Mouse (Mus musculus) ES-E14 (cell line): ENCODE data around the gene Vash2. TPM values are rescaled to one million over a fixed set of nuclear protein-coding genes. Genes with fewer than 3 reads are reported as not detected.
"Not testable (repeated sequence)": the region's sequence is repeated elsewhere in the genome, so short reads cannot be mapped to it uniquely, and the experiment has no call there.

ENCODE experiments used
- DNase-seq: peaks from one replicate; pipeline ENCODE4 v3.0.0-alpha.2; 2013; ENCODE audit warnings: low read depth, low spot score
- H3K27ac ChIP-seq: 2 replicates; pipeline ENCODE4 v1.5.1; 2012; ENCODE audit warnings: low read depth, mild to moderate bottlenecking, low read length, moderate library complexity, mixed read lengths; ENCODE audit not compliant: poor library complexity, insufficient read depth, severe bottlenecking
- H3K36me3 ChIP-seq: 2 replicates; pipeline ENCODE4 v1.6.1; 2012; ENCODE audit warnings: mild to moderate bottlenecking, low read length, moderate library complexity, mixed read lengths; ENCODE audit not compliant: control insufficient read depth, poor library complexity, insufficient read depth, severe bottlenecking
- H3K4me1 ChIP-seq, 2 experiments: fragments of 150-350 bp in 1 of 2; sonication (generic) in 1 of 2; 2 replicates each; pipeline ENCODE4 v1.6.1; 2012; ENCODE audit warnings: low read length in 2 of 2, mild to moderate bottlenecking in 1 of 2, mixed read lengths in 1 of 2; ENCODE audit not compliant: control insufficient read depth in 2 of 2, insufficient read depth in 2 of 2, poor library complexity in 1 of 2
- H3K4me3 ChIP-seq, 2 experiments: fragments of 150-350 bp in 1 of 2; sonication (generic) in 1 of 2; 2 replicates each; pipeline ENCODE4 v1.5.1; 2012; ENCODE audit warnings: low read length in 2 of 2, low read depth in 1 of 2, mild to moderate bottlenecking in 1 of 2, mixed read lengths in 1 of 2; ENCODE audit not compliant: insufficient read depth in 1 of 2, poor library complexity in 1 of 2, severe bottlenecking in 1 of 2
- H3K9ac ChIP-seq: 2 replicates; pipeline ENCODE4 v1.6.1; 2012; ENCODE audit warnings: low read depth, mild to moderate bottlenecking, low read length, mixed read lengths; ENCODE audit not compliant: poor library complexity, insufficient read depth, severe bottlenecking
- H3K9me3 ChIP-seq: fragments of 150-350 bp; sonication (generic); 2 replicates; pipeline ENCODE4 v1.6.1; 2012; ENCODE audit warnings: low read depth, mild to moderate bottlenecking, low read length; ENCODE audit not compliant: control insufficient read depth, insufficient read depth
- CHD2 ChIP-seq: IDR thresholded peaks from 2 replicates; pipeline ENCODE4 v1.6.1; 2014; ENCODE audit warnings: mild to moderate bottlenecking, low read depth, low read length, inconsistent platforms
- HCFC1 ChIP-seq: IDR thresholded peaks from 2 replicates; pipeline ENCODE4 v1.6.1; 2012; ENCODE audit warnings: low read length, inconsistent platforms, borderline replicate concordance; ENCODE audit not compliant: insufficient read depth
- MAFK ChIP-seq: IDR thresholded peaks from 2 replicates; pipeline ENCODE4 v1.6.1; 2014; ENCODE audit warnings: mild to moderate bottlenecking, low read depth, low read length, inconsistent platforms; ENCODE audit not compliant: insufficient read depth
- ZC3H11A ChIP-seq: IDR thresholded peaks from 2 replicates; pipeline ENCODE4 v1.6.1; 2012; ENCODE audit warnings: low read depth, mild to moderate bottlenecking, inconsistent platforms, low read length, borderline replicate concordance
- ZNF384 ChIP-seq: IDR thresholded peaks from 2 replicates; pipeline ENCODE4 v1.6.1; 2012; ENCODE audit warnings: low read depth, low read length, inconsistent platforms
- in situ Hi-C, 2 experiments: fragments of 600-800 bp; cut with MboI; formaldehyde crosslinking; loops; one replicate each; pipeline ENCODE4 v1.15.1; 2025; ENCODE audit warnings: low sequenced_read_pairs in 2 of 2, inconsistent platforms in 1 of 2; ENCODE audit not compliant: unreplicated experiment in 2 of 2
- total RNA-seq: library from RNA; depleted of rRNA; stranded (reverse); fragments of 300-350 nt; gene quantifications from 2 replicates; pipeline ENCODE4 v1.2.3, GENCODE M21; 2012

Gene Vash2
- total RNA-seq, 1 experiment: 2.6 TPM

DNA sequence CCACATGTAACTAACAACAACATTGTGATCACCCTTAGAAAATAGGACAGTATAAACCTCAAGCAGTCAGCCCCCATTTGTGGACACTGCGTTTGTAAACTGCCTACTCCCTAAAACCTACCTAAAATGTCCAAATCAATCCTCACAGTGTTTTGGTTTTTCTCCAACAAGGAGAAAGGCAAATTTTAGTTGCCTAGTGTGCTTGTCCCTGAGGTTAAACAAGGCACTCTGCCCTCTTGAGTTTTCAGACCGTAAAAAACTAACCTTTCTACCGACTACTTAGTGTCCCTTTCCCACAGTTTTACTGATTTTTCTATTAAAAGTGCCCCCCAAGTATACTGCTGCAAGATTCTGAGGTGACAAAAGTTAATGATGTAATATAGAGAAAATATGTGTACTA lies 51.8 kb downstream of the Vash2 start:
- Histone ChIP-seq H3K9ac (no peak overlapping the region), H3K4me3 (peak overlapping the region in 1 of 2 experiments; percentile 88; a peak in 2 of 4 replicates), H3K9me3 (no peaks in the 10 kb centered on the region), H3K4me1 (peaks cover 2 to 6% of the 10 kb centered on the region in 2 experiments; a peak in 3 of 4 replicates), H3K36me3 (no peaks in the 10 kb centered on the region), H3K27ac (no peak overlapping the region)
- in situ Hi-C loops: no loop called here
- TF ChIP-seq ZC3H11A: no peak
- no peak for TF ChIP-seq HCFC1
- TF ChIP-seq CHD2: no peak
- no peak for TF ChIP-seq ZNF384
- TF ChIP-seq MAFK: no peak
- DNase-seq: no peak

- H3K36me3 ChIP-seq, H3K9me3 ChIP-seq, in situ Hi-C loops, H3K4me1 ChIP-seq, DNase-seq, H3K27ac ChIP-seq, H3K4me3 ChIP-seq, H3K9ac ChIP-seq: not testable (repeated sequence)
Observed at GRCm38 (mm10) chr1:190924812-190925211, 54.3 kb downstream of the Vash2 start, which contains the start of gene Angel2. Gene Angel2, plus strand, starts transcription at chr1:190925112.

DNA sequence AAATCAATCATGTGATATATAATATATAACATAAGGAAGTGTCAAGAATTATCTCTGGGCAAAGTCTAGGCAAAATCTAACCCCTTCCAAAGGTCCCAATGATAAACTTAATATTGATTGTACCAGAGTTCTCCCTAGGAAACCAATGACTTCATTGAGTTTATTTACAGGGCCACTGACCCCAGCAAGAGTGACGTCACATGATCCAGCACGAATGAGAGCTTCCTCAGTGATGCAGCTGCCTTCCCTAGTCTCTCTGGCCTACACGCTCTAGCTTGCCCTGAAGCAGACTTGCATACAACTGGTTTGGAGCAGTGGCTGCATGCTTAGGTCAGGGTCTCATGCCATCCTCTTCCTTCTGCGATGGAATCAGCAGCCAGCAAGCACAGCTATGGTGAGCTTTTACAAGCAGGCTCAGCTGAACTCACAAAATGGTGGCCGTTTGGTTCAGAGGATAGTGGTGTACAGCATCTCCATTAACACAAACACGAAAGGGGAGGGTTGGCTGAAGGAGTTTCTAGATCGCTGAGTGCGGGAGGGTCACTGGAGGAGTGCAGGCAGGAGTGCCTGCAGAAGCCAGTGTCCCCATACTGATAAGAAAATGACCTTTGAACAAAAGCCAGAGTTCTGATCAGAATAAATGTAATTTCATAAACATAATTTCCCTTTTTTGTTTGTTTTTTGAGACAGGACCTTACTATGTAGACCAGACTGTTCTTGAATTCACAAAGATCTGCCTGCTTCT lies 59.2 kb downstream of the Vash2 start:
- Histone ChIP-seq H3K9ac (no peak overlapping the region), H3K27ac (no peak overlapping the region), H3K9me3 (no peaks in the 10 kb centered on the region), H3K4me3 (no peak overlapping the region), H3K36me3 (no peaks in the 10 kb centered on the region), H3K4me1 (peaks cover 2 to 8% of the 10 kb centered on the region in 2 experiments; a peak in 2 of 4 replicates)
- in situ Hi-C loops: no loop called here
- DNase-seq: no peak
- no peak for TF ChIP-seq CHD2
- TF ChIP-seq ZC3H11A: no peak
- no peak for TF ChIP-seq MAFK
- TF ChIP-seq HCFC1: no peak
- TF ChIP-seq ZNF384: no peak

DNA sequence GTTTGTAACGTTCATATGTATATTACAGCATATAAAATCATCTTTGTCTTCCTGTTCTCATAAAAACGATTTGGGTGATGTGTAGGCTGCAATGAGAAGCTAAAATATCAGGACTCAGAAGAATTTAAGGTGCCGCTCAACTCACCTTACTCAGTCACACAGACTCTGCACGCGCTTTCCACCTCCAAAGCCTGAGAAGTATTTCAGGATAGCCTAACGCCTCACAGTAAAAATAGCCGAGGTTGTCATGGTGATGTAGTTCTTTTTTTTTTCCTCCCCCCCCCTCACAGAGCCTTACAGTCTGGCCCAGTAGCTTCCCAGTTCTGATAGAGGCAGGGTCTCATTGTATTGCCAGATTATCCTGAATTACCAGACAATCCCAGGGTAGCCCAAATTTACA lies 60.2 kb downstream of the Vash2 start:
- Histone ChIP-seq H3K9ac (no peak overlapping the region), H3K9me3 (no peaks in the 10 kb centered on the region), H3K4me3 (no peak overlapping the region), H3K4me1 (peaks cover 2 to 8% of the 10 kb centered on the region in 2 experiments; a peak in 2 of 4 replicates), H3K36me3 (no peaks in the 10 kb centered on the region), H3K27ac (no peak overlapping the region)
- in situ Hi-C loops: no loop called here
- TF ChIP-seq CHD2: no peak
- TF ChIP-seq ZNF384: peak; percentile 37; the same call in 1 of the 2 replicates
- no peak for DNase-seq

DNA sequence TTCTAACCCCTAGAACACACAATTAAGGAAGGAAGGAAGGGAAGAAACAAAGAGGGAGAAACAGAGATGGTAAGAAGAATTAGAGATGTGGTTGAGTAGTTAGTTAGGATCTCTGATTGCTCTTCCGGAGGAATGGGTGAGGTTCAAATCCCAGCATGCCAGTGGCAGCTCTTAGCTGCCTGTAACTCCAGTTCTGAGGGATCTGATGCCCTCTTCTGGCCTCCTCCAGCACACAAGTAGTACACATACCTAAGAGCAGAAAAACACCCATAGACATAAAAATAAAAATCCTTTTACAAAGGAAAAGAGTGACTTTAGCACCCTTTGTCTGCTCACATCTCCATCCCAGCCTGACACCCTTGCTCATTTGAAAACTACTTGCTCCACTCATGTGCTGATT lies 66.5 kb downstream of the Vash2 start:
- 0 out of 4 replicates have a peak overlapping the region, but pooled peaks of 1 of the 2 experiments have one; percentile 9 for H3K4me3 ChIP-seq
- TF ChIP-seq ZC3H11A: no peak
- no peak for TF ChIP-seq MAFK
- TF ChIP-seq CHD2: no peak
- TF ChIP-seq HCFC1: no peak
- no peak for TF ChIP-seq ZNF384
- no peak for DNase-seq
- H3K9ac ChIP-seq: no peak overlapping the region
- H3K27ac ChIP-seq: no peak overlapping the region
- in situ Hi-C loops: no loop called here
- H3K9me3 ChIP-seq: no peaks in the 10 kb centered on the region
- no peaks in the 10 kb centered on the region for H3K36me3 ChIP-seq
- H3K4me1 ChIP-seq: peaks cover 0 to 4% of the 10 kb centered on the region in 2 experiments; a peak in 2 of 4 replicates
